Mouse (Mus musculus): Measurements from ENCODE around the gene Tgfb1i1. TPM values are rescaled to one million over a fixed set of nuclear protein-coding genes. Genes with fewer than 3 reads are reported as not detected.
A peak's percentile ranks its signal among the peaks of the same experiment; 100 is the strongest.

Tgfb1i1 gene
- polyA plus RNA-seq, 1 experiment from 2014 or later, result 202 TPM

DNA sequence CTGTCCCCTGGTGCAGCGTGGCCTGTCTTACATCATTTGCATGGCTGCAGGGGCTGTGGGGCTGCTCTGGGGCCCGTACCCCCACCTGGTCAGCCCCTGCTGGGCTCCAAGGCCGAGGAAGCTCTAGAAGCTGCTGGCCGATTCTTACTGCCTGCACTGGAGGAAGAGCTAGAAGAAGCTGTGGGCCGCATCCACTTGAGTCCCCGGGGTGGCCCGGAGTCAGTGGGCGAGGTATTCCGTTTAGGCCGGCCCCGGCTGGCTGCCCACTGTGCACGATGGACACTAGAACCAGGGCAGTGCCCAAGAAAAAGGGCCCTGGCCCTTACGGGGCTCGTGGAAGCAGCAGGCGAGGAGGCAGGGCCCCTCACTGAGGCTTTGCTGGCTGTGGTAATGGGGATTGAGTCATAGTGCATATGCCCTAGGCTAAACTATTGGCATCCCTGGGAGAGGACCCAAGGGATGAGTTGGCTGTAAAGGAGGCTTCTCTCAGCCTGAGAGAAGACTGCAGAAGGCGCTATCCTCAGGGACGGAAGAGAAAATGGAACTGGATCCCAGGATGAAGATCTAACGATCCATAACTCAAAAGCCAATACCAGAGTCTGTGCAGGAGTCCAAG, 2.1 kb upstream of the Tgfb1i1 start:
- H3K4me2 ChIP-seq, result no peak overlapping the region
- no peak overlapping the region for H3K27ac ChIP-seq (ENCODE audit: poor library complexity, severe bottlenecking)
- peaks cover 68% of the 10 kb centered on the region for H3K36me3 ChIP-seq
- H3K9ac ChIP-seq, result peak overlapping the region; percentile 21; the same call in 1 of the 2 replicates
- no peaks in the 10 kb centered on the region for H3K9me3 ChIP-seq (replicated peaks)
- 90% methylated on average over 18 of the region's 18 CpGs for WGBS
- no peaks in the 10 kb centered on the region for H3K27me3 ChIP-seq (replicated peaks)
- no peak overlapping the region for H3K4me3 ChIP-seq
- H3K4me1 ChIP-seq (replicated peaks), result peaks cover 31% of the 10 kb centered on the region
- ATAC-seq (ENCODE audit: insufficient number of reproducible peaks, low FRiP score), result no peak

DNA sequence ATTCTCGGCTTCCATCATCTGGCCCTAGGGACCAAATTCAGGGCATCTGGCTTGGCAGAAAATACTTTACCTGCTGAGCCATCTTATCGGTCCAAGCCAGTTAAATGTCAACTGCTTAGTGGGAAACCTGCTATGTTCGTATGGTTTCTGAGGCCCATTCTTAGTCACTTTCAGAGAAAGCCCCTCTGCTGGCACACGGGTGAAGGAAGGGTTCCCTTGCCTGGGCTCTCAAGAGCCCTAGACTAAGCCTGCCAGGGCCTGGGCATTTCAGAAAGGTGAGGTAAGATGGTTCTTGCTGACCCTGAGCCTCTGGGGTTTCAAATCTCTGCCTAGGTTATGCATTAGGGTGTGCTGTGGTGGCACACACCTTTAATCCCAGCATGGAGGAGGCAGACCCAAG, 1.1 kb upstream of the Tgfb1i1 start:
- Histone ChIP-seq H3K9ac (peak overlapping the region; percentile 90), H3K27me3 (replicated peaks) (no peaks in the 10 kb centered on the region), H3K4me3 (no peak overlapping the region), H3K9me3 (replicated peaks) (no peaks in the 10 kb centered on the region), H3K27ac (ENCODE audit: poor library complexity, severe bottlenecking) (peak overlapping the region; percentile 97; the same call in 1 of the 2 replicates), H3K36me3 (peaks cover 67% of the 10 kb centered on the region), H3K4me1 (replicated peaks) (peaks cover 38% of the 10 kb centered on the region), H3K4me2 (peak overlapping the region; percentile 85)
- 88% methylated on average over 4 of the region's 4 CpGs for WGBS
- no peak for ATAC-seq (ENCODE audit: insufficient number of reproducible peaks, low FRiP score)

GRCm38 (mm10) chr7:128247443-128247842, 831 bp downstream of the Tgfb1i1 start:
- peak overlapping the region; percentile 97 for H3K27ac ChIP-seq (ENCODE audit: poor library complexity, severe bottlenecking)
- H3K36me3 ChIP-seq, result peaks cover 66% of the 10 kb centered on the region
- no peaks in the 10 kb centered on the region for H3K9me3 ChIP-seq (replicated peaks)
- no peaks in the 10 kb centered on the region for H3K27me3 ChIP-seq (replicated peaks)
- peak; percentile 84 for ATAC-seq (ENCODE audit: insufficient number of reproducible peaks, low FRiP score)
- H3K9ac ChIP-seq, result peak overlapping the region; percentile 90
- peak overlapping the region; percentile 85 for H3K4me2 ChIP-seq
- WGBS, result 1% methylated on average over 13 of the region's 13 CpGs
- peaks cover 49% of the 10 kb centered on the region for H3K4me1 ChIP-seq (replicated peaks)
- peak overlapping the region; percentile 76 for H3K4me3 ChIP-seq

DNA sequence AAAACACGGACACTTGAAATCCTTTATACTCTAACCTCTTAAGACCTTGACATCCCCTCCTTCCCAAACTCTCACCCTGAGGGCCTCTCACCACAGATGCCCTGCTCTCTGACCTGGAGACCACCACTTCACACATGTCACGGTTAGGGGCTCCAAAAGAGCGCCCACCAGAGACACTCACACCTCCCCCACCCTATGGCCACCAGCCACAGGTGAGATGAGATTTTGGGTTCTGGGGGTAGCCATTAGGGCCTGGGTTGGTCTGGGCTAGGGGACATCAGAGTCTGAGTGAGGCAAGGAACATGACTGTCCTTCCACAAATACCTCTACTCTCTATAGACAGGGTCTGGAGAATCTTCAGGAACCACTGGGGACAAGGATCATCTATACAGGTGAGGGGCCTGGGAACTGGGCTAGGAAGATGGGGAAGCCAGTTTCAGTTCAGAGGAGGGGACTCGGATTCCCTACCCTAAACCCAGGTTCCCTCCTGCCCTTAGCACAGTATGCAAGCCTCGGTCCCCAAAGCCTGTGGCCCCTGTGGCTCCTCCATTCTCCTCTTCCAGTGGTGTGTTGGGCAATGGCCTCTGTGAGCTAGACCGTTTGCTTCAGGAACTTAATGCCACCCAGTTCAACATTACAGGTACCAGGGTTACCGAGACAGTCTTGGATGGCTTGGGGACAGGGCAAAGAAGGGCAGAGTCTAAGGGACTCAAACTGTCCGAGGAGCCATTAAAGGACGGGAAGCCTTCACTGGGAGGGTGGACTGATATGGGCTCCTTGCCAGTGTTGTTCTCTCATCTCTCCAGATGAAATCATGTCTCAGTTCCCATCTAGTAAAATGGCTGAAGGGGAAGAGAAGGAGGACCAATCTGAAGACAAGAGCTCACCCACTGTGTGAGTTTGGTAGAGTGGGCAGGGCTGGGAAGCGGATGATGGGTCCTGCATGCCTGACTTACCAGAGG, 1.8 kb downstream of the Tgfb1i1 start:
- Histone ChIP-seq H3K4me2 (peak overlapping the region; percentile 85), H3K36me3 (peaks cover 66% of the 10 kb centered on the region), H3K27me3 (replicated peaks) (no peaks in the 10 kb centered on the region), H3K9me3 (replicated peaks) (no peaks in the 10 kb centered on the region), H3K27ac (ENCODE audit: poor library complexity, severe bottlenecking) (0 out of 2 replicates have a peak overlapping the region, but pooled peaks have one; percentile 16), H3K4me3 (peak overlapping the region; percentile 76), H3K9ac (peak overlapping the region; percentile 90), H3K4me1 (replicated peaks) (peaks cover 53% of the 10 kb centered on the region)
- WGBS, result 74% methylated on average over 10 of the region's 10 CpGs
- ATAC-seq (ENCODE audit: insufficient number of reproducible peaks, low FRiP score), result no peak

GRCm38 (mm10) chr7:128249998-128250397, 3.4 kb downstream of the Tgfb1i1 start:
- Histone ChIP-seq H3K36me3 (peaks cover 64% of the 10 kb centered on the region), H3K9ac (no peak overlapping the region), H3K27me3 (replicated peaks) (no peaks in the 10 kb centered on the region), H3K4me1 (replicated peaks) (peaks cover 53% of the 10 kb centered on the region), H3K9me3 (replicated peaks) (no peaks in the 10 kb centered on the region), H3K4me3 (no peak overlapping the region), H3K4me2 (no peak overlapping the region), H3K27ac (ENCODE audit: poor library complexity, severe bottlenecking) (no peak overlapping the region)
- ATAC-seq (ENCODE audit: insufficient number of reproducible peaks, low FRiP score), result no peak
- WGBS, result 81% methylated on average over 5 of the region's 5 CpGs

- Histone ChIP-seq H3K9me3 (replicated peaks) (no peaks in the 10 kb centered on the region), H3K27ac (ENCODE audit: poor library complexity, severe bottlenecking) (no peak overlapping the region), H3K4me2 (no peak overlapping the region), H3K27me3 (replicated peaks) (no peaks in the 10 kb centered on the region), H3K9ac (peak overlapping the region; percentile 47; the same call in 1 of the 2 replicates), H3K4me3 (no peak overlapping the region), H3K36me3 (peaks cover 61% of the 10 kb centered on the region), H3K4me1 (replicated peaks) (peaks cover 52% of the 10 kb centered on the region)
- WGBS, result 59% methylated on average over 12 of the region's 12 CpGs
- ATAC-seq (ENCODE audit: insufficient number of reproducible peaks, low FRiP score), result no peak
Observed at GRCm38 (mm10) chr7:128251946-128252345, 5.3 kb downstream of the Tgfb1i1 start.

- no peak overlapping the region for H3K27ac ChIP-seq (ENCODE audit: poor library complexity, severe bottlenecking)
- no peaks in the 10 kb centered on the region for H3K27me3 ChIP-seq (replicated peaks)
- no peak overlapping the region for H3K4me3 ChIP-seq
- ATAC-seq (ENCODE audit: insufficient number of reproducible peaks, low FRiP score), result no peak
- peaks cover 59% of the 10 kb centered on the region for H3K4me1 ChIP-seq (replicated peaks)
- 33% methylated on average over 24 of the region's 24 CpGs for WGBS
- H3K36me3 ChIP-seq, result peaks cover 61% of the 10 kb centered on the region
- no peaks in the 10 kb centered on the region for H3K9me3 ChIP-seq (replicated peaks)
- H3K4me2 ChIP-seq, result no peak overlapping the region
- H3K9ac ChIP-seq, result no peak overlapping the region
Observed at GRCm38 (mm10) chr7:128252609-128253008, 6.0 kb downstream of the Tgfb1i1 start.

DNA sequence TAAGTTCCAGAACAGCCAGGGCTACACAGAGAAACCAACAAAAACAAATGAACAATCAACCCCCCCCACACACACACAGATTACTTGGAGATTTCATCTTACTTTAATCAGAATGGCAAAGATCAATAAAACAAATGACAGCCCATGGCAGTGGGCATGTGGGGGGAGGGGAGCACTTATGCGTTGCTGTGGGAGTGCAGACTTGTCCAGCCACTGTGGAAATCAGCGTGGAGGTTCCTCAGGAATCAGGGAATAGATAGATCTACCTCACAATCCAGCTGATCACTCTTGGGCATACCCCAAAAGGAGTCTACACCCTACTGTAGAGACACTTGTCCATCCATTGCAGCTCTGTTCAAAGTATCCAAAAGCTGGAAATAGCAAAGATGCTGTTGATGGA, 8.4 kb downstream of the Tgfb1i1 start:
- Histone ChIP-seq H3K27ac (ENCODE audit: poor library complexity, severe bottlenecking) (no peak overlapping the region), H3K9ac (no peak overlapping the region), H3K9me3 (replicated peaks) (no peaks in the 10 kb centered on the region), H3K36me3 (peaks cover 43% of the 10 kb centered on the region), H3K4me3 (no peak overlapping the region), H3K4me2 (no peak overlapping the region), H3K27me3 (replicated peaks) (no peaks in the 10 kb centered on the region), H3K4me1 (replicated peaks) (peaks cover 45% of the 10 kb centered on the region)
- no peak for ATAC-seq (ENCODE audit: insufficient number of reproducible peaks, low FRiP score)
- 52% methylated on average over 2 of the region's 2 CpGs for WGBS

- H3K4me3 ChIP-seq, result no peak overlapping the region
- peaks cover 38% of the 10 kb centered on the region for H3K4me1 ChIP-seq (replicated peaks)
- H3K4me2 ChIP-seq, result no peak overlapping the region
- H3K9me3 ChIP-seq (replicated peaks), result no peaks in the 10 kb centered on the region
- no peak overlapping the region for H3K9ac ChIP-seq
- no peaks in the 10 kb centered on the region for H3K27me3 ChIP-seq (replicated peaks)
- H3K36me3 ChIP-seq, result peaks cover 35% of the 10 kb centered on the region
- 83% methylated on average over 5 of the region's 5 CpGs for WGBS
- H3K27ac ChIP-seq (ENCODE audit: poor library complexity, severe bottlenecking), result no peak overlapping the region
- ATAC-seq (ENCODE audit: insufficient number of reproducible peaks, low FRiP score), result no peak
Observed at GRCm38 (mm10) chr7:128255757-128256156, 9.1 kb downstream of the Tgfb1i1 start.

DNA sequence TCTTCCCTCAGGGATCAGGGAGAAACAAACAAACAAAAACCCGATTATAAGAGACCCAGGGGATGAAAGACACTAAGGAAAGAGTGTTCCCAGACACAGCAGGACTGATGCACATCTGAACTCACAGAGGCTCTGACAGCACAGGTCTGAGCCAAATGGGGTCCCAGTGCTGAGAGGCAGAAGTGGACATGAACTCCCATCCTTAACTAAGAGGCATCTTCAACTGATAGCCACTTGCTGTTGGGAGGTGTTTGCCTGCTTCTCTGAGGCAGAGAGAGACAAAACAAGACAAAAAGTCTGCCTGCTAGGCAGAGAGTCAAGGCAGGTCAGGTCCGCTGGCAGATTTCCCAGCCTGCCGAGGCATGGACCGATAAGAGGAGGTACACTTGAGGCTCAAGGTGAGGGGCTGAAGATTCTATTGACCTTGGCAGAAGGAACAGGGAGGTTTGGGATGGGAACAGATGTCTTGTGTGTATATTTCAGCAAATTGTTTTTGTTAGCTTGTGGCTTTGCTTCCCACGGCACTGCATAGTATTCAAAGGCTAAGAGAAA, 10.2 kb downstream of the Tgfb1i1 start:
- Histone ChIP-seq H3K4me2 (peak overlapping the region; percentile 28; the same call in 1 of the 2 replicates), H3K27ac (ENCODE audit: poor library complexity, severe bottlenecking) (peak overlapping the region; percentile 17; the same call in 1 of the 2 replicates)
- WGBS, result 28% methylated on average over 5 of the region's 5 CpGs

DNA sequence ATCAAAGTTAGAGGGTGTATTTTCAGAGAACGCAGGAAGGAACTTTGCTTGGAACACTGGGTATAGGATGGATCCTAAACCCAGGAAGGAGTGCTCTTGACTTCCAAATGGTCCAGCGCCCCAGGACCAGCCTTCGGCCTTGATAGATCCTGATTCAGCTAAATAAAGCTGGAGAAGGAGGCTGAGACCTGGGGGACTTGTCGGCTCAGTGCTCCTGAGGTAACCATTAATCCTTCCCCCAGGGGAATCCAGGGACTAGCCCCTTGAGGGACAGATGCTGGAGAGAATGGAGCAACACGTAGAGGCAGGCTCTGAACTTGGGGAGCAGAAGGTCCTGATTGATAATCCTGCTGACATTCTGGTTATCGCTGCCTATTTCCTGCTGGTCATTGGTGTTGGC, 18.8 kb downstream of the Tgfb1i1 start, which contains the start of gene Slc5a2:
TSS of gene Slc5a2 (plus strand) at position 247 of the 400 bp plus-strand sequence.
- Histone ChIP-seq H3K4me3 (no peak within 1 kb of the TSS), H3K4me1 (replicated peaks) (peaks cover 4% of the 10 kb centered on the region), H3K9ac (no peak within 1 kb of the TSS), H3K36me3 (no peaks in the 10 kb centered on the region), H3K27me3 (replicated peaks) (0 out of 2 replicates have a peak, but pooled peaks cover 3% of the 10 kb centered on the region), H3K9me3 (replicated peaks) (no peaks in the 10 kb centered on the region), H3K27ac (ENCODE audit: poor library complexity, severe bottlenecking) (no peak within 1 kb of the TSS), H3K4me2 (no peak within 1 kb of the TSS)
- no peak for ATAC-seq (ENCODE audit: insufficient number of reproducible peaks, low FRiP score)
- WGBS, result 79% methylated on average over 6 of the region's 6 CpGs

More for the DNA sequence above, 10.2 kb downstream of the Tgfb1i1 start:
- Histone ChIP-seq H3K9ac (no peak overlapping the region), H3K27me3 (replicated peaks) (no peaks in the 10 kb centered on the region), H3K4me3 (no peak overlapping the region), H3K9me3 (replicated peaks) (no peaks in the 10 kb centered on the region), H3K4me1 (replicated peaks) (peaks cover 34% of the 10 kb centered on the region), H3K36me3 (peaks cover 25% of the 10 kb centered on the region)
- no peak; the same call in 1 of the 2 replicates for ATAC-seq (ENCODE audit: insufficient number of reproducible peaks, low FRiP score)
